Mouse (Mus musculus) hindlimb bud, embryonic 11.5 days (tissue): ENCODE measurements around the gene Vamp9.

Experiments used
- DNase-seq: peaks from one replicate; pipeline ENCODE4 v3.0.0-alpha.2; 2012; ENCODE audit warnings: low read depth, low spot score; ENCODE audit errors: extremely low spot score

The Vamp9 gene

DNA sequence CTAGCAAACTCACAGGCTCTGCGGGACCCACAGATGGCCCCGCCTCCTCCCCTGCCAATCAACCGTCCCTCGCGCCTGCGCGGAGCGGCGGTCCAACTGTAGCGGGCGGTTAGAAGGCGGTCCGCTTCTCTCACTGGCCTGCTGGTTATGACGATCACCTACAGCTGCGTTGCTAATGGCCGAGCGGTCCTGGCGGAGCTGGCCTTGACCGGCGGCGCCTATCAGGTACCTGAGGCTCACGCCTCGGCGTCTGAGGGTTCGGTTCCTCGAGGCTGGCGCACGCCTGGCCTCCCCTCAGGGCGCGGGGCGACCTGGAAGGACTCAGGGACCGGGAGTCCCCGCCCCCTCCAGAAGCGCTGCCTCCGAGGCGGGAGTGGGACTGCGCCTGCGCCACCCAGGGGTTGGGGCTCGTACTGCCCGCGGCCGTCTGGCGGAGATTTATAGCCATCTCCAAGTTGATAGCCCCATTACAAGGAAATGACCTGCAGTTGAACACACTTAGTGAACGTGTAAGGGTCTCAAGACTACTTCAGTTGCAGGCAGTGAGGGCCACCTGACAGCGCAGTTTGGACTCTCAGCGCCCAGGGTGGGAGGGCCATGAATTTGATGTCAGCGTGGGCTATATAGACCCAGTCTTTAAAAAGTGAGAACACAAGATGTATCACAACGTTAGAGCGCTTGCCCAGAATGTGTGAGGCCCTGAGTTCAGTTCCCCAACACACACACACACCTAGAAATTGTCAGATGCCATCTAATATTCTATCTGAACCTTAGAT, at the start of gene Vamp9:
Vamp9 (plus strand) TSS at position 74 of the 776 bp plus-strand sequence.
- DNase-seq: peak; percentile 72

DNA sequence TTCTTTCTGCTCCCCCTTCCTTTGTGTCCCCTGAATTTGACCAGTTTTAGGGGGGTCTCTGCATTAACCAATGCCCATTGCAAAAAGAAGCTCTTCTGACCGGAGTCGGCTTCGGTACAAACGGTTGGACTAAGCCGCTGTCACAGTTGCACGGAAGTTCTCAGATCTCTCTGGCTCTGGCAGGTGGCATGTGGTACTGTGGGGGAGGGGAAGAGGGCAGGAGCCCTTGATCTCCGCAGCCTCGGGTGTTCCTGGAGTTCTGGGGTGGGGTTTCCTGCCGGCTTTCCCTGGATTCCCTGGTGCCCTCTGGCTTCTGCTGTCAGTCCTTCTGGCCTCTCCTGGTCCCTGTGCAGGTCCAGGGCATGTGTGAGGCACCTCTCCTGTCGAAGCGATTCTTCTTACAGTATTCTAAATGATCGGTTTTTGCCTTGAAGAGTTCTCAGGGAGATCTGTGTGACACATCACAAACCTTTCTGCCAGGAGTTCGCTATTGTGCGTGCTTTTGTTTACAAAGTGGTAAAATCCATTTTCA, 48.9 kb upstream of the Vamp9 start:
- DNase-seq: no peak

DNA sequence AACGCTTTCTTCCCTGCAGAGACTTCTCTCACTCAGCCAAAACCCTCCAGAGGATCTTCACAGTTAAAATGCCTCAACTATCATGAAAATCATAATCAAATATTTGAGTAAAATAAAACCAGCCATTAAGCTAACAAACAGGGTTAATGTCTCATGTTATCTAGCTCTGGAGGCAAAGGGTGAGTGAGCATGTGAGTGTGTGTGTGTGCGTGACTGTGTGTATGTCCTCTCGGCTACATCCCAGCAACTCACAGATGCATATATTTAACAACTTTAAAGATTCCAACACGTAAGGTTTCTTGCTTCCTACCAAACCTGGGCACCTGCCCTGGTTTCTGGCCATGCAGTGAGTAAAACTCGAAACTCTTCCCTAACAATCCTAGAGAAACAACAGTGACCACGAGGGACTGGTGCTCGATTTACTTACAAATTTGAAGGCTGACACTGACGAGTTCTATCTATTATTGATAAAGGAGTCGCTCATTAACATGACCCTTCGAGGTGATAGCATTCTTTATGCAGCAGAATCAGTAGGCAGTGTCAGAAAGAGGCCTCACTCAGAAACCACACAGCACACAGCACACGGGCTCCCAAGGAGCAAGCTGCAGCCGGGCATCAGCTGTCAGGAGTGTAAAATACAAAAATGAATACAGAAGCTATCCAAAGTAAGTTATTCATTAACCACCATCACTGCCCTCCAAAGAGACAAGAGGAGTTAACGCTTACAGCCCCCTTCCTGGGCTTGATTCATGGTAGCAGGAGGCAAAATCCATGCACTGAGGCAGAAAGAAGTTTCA, 46.2 kb upstream of the Vamp9 start:
- DNase-seq: no peak

DNA sequence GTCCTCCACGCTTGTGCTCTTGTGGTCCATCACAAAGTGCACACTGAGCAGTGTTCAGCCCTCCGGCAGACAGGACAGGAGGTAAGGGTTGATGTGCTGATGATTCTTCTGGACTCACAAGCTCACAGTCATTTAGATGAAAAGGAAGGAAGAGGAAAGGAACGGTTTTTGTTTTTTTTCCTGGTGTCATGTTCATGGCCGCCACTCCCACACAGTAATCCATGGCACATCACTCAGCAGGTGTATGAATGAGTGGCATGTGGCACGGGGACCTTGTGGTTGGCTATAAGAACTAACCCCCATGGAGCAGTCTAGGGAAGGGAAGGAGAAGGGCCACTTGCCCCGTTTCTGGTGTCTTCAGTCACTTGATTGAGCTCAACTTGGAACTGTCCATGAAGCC, 44.2 kb upstream of the Vamp9 start:
- no peak for DNase-seq

GRCm38 (mm10) chr5:99863656-99864380, 42.2 kb upstream of the Vamp9 start:
- no peak for DNase-seq

- no peak for DNase-seq
Measured at GRCm38 (mm10) chr5:99865779-99866178, 40.3 kb upstream of the Vamp9 start.

GRCm38 (mm10) chr5:99868286-99868685, 37.8 kb upstream of the Vamp9 start:
- no peak for DNase-seq

GRCm38 (mm10) chr5:99868923-99869322, 37.1 kb upstream of the Vamp9 start:
- DNase-seq: no peak

DNA sequence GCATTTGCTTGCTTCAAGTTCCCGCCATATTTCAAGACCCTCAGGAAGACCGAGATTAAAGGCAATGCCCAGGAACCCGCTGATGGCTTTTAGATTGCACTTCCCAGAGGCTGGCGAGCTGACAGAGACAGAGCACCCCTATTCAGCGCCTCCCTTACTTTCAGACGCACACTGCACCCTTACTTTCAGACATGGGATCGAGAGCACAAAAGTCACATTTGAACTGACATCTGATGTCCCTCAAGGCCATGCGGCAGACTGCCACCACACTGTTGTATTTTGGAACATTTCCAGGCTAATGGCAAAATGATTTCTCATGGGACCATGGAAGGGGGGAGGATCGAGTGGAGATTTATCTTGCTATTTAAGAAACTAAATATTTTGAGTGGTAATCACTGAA, 28.5 kb upstream of the Vamp9 start:
- no peak for DNase-seq

- no peak for DNase-seq
Measured at GRCm38 (mm10) chr5:99882441-99882840, 23.6 kb upstream of the Vamp9 start.

GRCm38 (mm10) chr5:99884035-99884434, 22.0 kb upstream of the Vamp9 start:
- DNase-seq: no peak

DNA sequence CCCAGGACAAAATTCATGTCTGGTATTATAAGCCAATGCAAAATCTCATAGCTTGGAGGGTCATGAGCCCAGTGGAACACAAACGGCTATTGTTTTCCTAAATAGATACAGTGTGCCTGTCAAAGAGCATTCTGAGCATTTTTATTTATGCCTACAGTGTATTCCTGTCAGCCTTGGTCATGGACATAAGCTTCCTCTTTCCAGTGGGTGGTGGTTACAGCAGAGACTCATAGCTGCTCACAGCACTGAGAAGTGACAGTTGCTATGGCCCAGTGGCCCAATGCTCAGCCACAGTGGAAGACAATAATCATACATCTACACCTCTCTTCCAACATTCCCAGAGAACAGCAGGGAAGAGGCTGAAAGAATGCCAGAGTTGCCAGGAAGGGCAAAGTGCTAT, 18.9 kb upstream of the Vamp9 start:
- DNase-seq: no peak

GRCm38 (mm10) chr5:99891516-99892441, 14.3 kb upstream of the Vamp9 start:
- DNase-seq: peak; percentile 30

DNA sequence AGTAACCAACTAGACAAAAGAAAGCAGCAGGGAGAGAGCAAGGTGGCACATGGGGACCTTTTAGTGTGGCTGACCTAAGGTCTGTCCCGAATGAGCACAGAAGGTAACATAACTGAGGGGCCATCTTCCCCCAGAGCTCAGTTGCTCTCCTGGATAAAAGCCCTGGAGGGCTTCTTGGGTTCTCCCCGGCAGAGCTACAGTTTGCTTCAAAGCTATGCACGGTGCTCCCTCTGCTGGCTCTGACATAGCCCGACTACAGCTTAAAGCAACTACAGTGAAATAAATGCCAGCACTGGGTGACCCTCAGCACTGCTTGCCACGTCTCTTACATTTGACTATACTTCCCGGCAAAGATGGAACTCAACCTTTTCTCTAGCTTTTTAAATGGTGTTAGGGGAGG, 6.0 kb upstream of the Vamp9 start:
- peak; percentile 24 for DNase-seq

- DNase-seq: no peak
Measured at GRCm38 (mm10) chr5:99905731-99906130, 323 bp upstream of the Vamp9 start.

GRCm38 (mm10) chr5:99915494-99915893, 9.4 kb downstream of the Vamp9 start:
- DNase-seq: no peak

- DNase-seq: no peak
Measured at GRCm38 (mm10) chr5:99922033-99922432, 16.0 kb downstream of the Vamp9 start.

DNA sequence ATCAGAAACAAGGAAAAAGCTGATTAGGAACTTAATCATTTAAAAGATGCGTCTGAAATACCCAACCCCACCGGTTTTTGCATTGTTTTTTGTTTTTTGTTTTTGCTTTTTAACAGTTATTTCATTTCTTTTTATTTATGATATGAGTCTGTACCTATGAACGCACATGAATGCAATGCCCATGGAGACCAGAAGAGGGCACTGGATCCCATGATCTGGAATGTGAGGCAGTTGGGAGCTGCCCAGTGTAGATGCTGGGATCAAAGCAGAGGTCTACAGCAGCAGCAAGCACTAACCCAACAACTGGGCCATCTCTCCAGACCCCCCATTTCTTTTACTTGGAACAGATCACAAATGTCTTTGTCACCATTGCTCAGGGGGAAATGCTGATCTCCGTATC, 21.9 kb downstream of the Vamp9 start:
- DNase-seq: peak; percentile 26

DNA sequence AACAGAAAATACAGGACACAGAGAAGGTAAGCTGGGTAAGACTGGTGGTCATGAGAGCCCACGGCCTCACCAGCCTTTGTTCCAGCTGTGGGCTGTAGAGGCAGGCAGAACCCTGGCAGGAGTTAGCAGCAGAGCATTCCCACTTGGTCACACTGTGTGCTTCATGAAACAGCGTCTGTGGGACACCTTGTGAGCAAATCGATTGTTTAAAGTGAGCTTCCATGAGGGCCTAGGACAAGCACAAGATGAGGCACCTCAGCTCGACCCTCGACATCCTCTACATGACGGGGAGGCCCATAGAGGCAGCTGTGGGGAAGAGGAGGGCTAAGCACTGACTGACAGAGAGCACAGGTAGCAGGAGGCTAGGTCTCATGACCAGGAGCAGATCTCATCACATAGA, 25.9 kb downstream of the Vamp9 start:
- no peak for DNase-seq

- no peak for DNase-seq
Measured at GRCm38 (mm10) chr5:99939440-99939839, 33.4 kb downstream of the Vamp9 start.
